Mouse (Mus musculus) retina, postnatal 7 days (tissue): Measurements from ENCODE around the gene Rbm33.

Experiments used
- DNase-seq: peaks from one replicate; pipeline ENCODE4 v3.0.0-alpha.2; 2012; ENCODE audit warnings: low read depth, low spot score

The Rbm33 gene

GRCm38 (mm10) chr5:28324457-28324856 lies 7.5 kb downstream of the Rbm33 start:
- DNase-seq: no peak

- DNase-seq: no peak
Measured at GRCm38 (mm10) chr5:28329024-28329806, 12.3 kb downstream of the Rbm33 start.

- DNase-seq: no peak
Measured at GRCm38 (mm10) chr5:28333731-28334130, 16.8 kb downstream of the Rbm33 start.

GRCm38 (mm10) chr5:28351857-28352513 lies 35.1 kb downstream of the Rbm33 start:
- DNase-seq: no peak

GRCm38 (mm10) chr5:28355614-28356013 lies 38.7 kb downstream of the Rbm33 start:
- DNase-seq: no peak

- DNase-seq: no peak
Measured at GRCm38 (mm10) chr5:28360745-28361144, 43.8 kb downstream of the Rbm33 start.

GRCm38 (mm10) chr5:28368056-28368455 lies 51.1 kb downstream of the Rbm33 start:
- DNase-seq: no peak

GRCm38 (mm10) chr5:28370836-28371235 lies 53.9 kb downstream of the Rbm33 start:
- no peak for DNase-seq

GRCm38 (mm10) chr5:28372172-28372664 lies 55.3 kb downstream of the Rbm33 start:
- no peak for DNase-seq

- DNase-seq: no peak
Measured at GRCm38 (mm10) chr5:28373498-28374427, 56.8 kb downstream of the Rbm33 start.

GRCm38 (mm10) chr5:28377299-28377698 lies 60.4 kb downstream of the Rbm33 start:
- DNase-seq: no peak

GRCm38 (mm10) chr5:28382289-28382688 lies 65.4 kb downstream of the Rbm33 start:
- DNase-seq: no peak

GRCm38 (mm10) chr5:28386783-28387182 lies 69.9 kb downstream of the Rbm33 start:
- no peak for DNase-seq

GRCm38 (mm10) chr5:28387531-28388179 lies 70.7 kb downstream of the Rbm33 start:
- DNase-seq: no peak

GRCm38 (mm10) chr5:28388184-28388583 lies 71.3 kb downstream of the Rbm33 start:
- DNase-seq: peak; percentile 46

GRCm38 (mm10) chr5:28390189-28390588 lies 73.3 kb downstream of the Rbm33 start:
- DNase-seq: no peak

GRCm38 (mm10) chr5:28397344-28397743 lies 80.4 kb downstream of the Rbm33 start:
- no peak for DNase-seq

- no peak for DNase-seq
Measured at GRCm38 (mm10) chr5:28398736-28399135, 81.8 kb downstream of the Rbm33 start.

- no peak for DNase-seq
Measured at GRCm38 (mm10) chr5:28399451-28400115, 82.7 kb downstream of the Rbm33 start.

- no peak for DNase-seq
Measured at GRCm38 (mm10) chr5:28402756-28403155, 85.8 kb downstream of the Rbm33 start.

GRCm38 (mm10) chr5:28406662-28407061 lies 89.7 kb downstream of the Rbm33 start:
- no peak for DNase-seq
